Mouse (Mus musculus) bone marrow, adult 2 months (tissue): Measurements from ENCODE around the gene Gm49776.

Experiments
- CTCF ChIP-seq: fragments of 200-500 bp; IDR thresholded peaks from 2 replicates; pipeline ENCODE4 v1.5.1; 2011; ENCODE audit warnings: low read length, control low read depth; ENCODE audit not compliant: control insufficient read depth, insufficient read depth
- POLR2A ChIP-seq: fragments of 200-500 bp; IDR thresholded peaks from 2 replicates; pipeline ENCODE4 v1.6.1; 2011; ENCODE audit warnings: low read depth, mild to moderate bottlenecking, control low read depth, low read length, borderline replicate concordance; ENCODE audit not compliant: control insufficient read depth

- no peak for TF ChIP-seq CTCF
- no peak for TF ChIP-seq POLR2A
Measured at GRCm38 (mm10) chr16:18221543-18221898, 36.6 kb downstream of the Gm49776 start.
